Mouse (Mus musculus): ENCODE measurements around the gene Scn8a.

- TF ChIP-seq GATA1 (IDR thresholded peaks at IDR 0.05; ENCODE audit: borderline replicate concordance, low read length) (no peak), FLI1 (IDR thresholded peaks at IDR 0.05; ENCODE audit: low read length) (no peak)
Measured at GRCm38 (mm10) chr15:101011352-101011751, 141.7 kb downstream of the Scn8a start.

Measured in megakaryocyte, embryonic 14.5 days (primary cell).